Mouse (Mus musculus): Measurements from ENCODE around the gene Fam19a2.

The Fam19a2 gene

DNA sequence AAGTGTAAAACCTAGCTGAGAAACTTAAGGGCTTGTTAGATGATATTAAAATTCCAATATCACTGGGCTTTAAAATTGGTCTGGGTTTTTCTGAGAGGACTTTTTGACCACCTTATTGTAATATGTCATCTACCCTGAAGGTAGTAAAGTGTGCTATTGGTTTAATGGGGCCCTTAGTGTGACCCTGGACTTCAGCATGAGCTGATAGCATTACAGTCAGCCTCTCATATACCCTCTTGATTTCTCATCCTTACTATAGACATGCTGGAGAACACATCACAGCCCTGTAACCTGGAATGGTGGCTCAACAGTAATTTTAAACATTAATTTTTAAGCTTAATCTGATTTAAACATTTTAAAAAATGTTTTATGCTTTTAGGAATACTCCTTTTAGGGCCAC lies 459.8 kb downstream of the Fam19a2 start:
- DNase-seq (ENCODE audit: low spot score): no peak

DNA sequence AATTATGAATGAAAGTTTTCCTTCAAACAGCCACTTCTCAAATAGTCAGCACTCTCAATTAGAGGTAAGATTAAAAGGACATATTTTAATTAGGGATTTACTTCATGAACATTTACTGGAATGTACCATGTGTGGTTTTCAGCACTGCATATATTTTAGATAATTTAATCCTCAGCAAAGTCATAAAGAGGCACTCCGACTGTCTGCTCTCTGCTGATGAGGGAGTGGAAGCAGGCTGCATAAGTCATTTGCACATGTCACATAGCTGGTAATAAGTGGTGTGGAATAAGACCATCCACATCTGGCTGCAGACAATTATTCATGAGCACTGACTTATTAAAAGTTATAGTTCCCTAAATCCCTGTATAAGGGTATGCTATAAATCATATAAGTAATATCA lies 484.5 kb downstream of the Fam19a2 start:
- DNase-seq (ENCODE audit: low spot score): no peak

DNA sequence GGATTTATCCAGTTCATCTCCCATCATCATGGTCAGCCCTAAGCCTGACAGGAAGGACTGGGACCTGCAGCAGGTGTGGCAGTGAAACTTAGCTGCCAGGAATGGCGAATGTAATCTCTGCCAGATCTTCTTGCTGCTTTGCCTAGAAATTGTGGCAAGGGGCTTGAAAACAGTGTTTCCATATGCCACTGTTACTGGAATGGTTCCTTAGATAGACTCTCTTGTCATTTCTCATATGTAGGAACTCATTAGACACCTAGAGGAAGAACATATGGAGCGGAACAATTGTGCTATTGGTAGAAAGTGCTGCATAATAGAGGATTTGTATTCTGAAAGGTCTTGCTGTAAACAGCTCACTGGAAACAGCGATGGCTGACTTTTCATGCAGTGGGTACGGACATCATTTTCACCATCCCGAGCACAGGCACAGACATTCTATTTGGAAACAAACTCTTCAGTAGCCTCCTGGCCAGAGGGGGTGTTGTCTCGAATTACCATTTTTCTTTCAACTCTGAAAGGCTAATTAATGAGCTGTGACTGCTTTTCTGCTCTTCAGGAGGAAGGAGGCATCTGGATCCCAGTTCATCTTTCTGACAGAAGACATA lies 488.0 kb downstream of the Fam19a2 start:
- DNase-seq (ENCODE audit: low spot score): no peak

DNA sequence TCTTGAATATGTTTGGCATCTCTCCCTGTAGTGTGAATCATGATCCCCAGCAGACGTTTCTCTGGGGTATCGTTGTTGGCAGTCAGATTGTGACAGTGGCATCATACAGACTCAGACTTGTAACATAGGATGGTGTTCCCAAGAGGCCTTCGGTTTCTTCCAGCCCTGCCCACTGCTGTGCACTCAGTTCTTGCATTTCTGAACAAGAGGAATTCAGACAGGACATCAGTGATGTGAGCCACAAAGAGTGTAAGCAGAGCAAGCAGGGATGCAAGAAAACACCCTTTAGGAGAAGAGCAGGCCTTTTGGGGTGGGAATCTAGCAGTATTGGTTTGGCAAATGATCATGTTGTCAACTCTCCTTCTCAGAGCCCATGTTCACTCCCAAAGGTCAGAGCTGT lies 489.0 kb downstream of the Fam19a2 start:
- no peak for DNase-seq (ENCODE audit: low spot score)

DNA sequence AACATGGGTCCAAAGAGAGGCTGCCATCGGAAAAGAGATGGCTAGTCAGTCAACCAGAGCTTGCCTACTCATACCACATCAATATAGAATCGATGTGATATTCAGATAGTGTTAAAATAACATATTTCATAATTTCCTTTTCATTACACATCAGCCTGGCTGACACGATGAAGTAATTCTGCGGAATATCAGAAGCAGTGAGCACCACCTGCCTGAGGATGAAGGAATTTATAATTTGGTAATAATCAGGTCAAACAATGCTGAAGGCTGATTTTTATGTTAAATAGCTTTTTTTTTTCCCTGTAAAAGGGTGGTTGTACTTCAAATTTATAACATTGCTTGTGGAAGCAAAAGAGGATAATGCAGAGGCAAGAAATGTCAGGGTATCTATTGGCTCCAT lies 490.2 kb downstream of the Fam19a2 start:
- DNase-seq (ENCODE audit: low spot score): no peak

DNA sequence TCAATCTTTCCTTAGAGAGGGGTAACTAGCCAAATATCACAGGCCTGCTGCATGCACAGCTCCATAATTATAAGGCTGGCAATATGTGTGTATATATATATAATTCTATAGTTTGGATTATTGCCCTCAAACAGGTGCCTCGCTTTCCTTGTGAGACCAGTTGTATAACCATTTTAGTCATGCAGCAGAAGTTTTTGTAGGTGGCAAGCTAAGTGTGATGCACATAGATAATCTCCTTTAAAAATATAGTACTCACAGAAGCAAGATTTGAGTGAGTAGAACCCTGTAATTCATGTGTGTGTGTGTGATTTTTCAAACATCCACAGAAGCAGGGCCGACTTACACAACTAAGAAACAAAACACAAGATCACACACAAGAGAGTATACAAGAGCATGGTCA lies 525.6 kb downstream of the Fam19a2 start:
- no peak for DNase-seq (ENCODE audit: low spot score)

Data from spleen, adult 12 weeks (tissue).